Mouse (Mus musculus) CH12.LX (cell line): Measurements from ENCODE around the gene Rnf214. TPM values are rescaled to one million over a fixed set of nuclear protein-coding genes. Genes with fewer than 3 reads are reported as not detected.

Source experiments
- DNase-seq: peaks from one replicate; pipeline ENCODE4 v3.0.0-alpha.2; 2013; ENCODE audit errors: extremely low read depth
- H3K27ac ChIP-seq: 2 replicates; pipeline ENCODE4 v1.5.1; 2012; ENCODE audit warnings: low read depth, mild to moderate bottlenecking, control low read depth, moderate library complexity; ENCODE audit not compliant: insufficient read depth
- H3K27me3 ChIP-seq: replicated peaks from 2 replicates; pipeline ENCODE3; 2012; ENCODE audit warnings: inconsistent platforms
- H3K36me3 ChIP-seq, 2 experiments: replicated peaks in 1 of 2; 2 replicates each; pipeline versions ENCODE3 to v1.6.1; 2012; ENCODE audit warnings: inconsistent platforms in 1 of 2, low read length in 1 of 2, mild to moderate bottlenecking in 1 of 2, mixed read lengths in 1 of 2, moderate library complexity in 1 of 2; ENCODE audit not compliant: control insufficient read depth in 1 of 2, insufficient read depth in 1 of 2
- H3K4me1 ChIP-seq, 2 experiments: 2 replicates each; pipeline ENCODE4 v1.6.1; 2012; ENCODE audit warnings: inconsistent platforms in 1 of 2, moderate library complexity in 1 of 2; ENCODE audit not compliant: insufficient read depth in 2 of 2, control insufficient read depth in 1 of 2
- H3K4me2 ChIP-seq: 2 replicates; pipeline ENCODE4 v1.6.1; 2012; ENCODE audit warnings: low read depth, mild to moderate bottlenecking, control low read depth; ENCODE audit not compliant: poor library complexity, insufficient read depth, severe bottlenecking
- H3K4me3 ChIP-seq, 3 experiments: fragments of 150-350 bp in 1 of 3; sonication (generic) in 1 of 3; replicated peaks in 1 of 3; 2 replicates each; pipeline versions ENCODE3 to v1.5.1; 2011 to 2012; ENCODE audit warnings: low read depth in 2 of 3, low read length in 2 of 3, mild to moderate bottlenecking in 2 of 3, moderate library complexity in 2 of 3, control low read depth in 1 of 3, improper control_type of control experiment in 1 of 3, inconsistent platforms in 1 of 3, mixed read lengths in 1 of 3; ENCODE audit not compliant: poor library complexity in 1 of 3
- H3K79me2 ChIP-seq: replicated peaks from 2 replicates; pipeline ENCODE4 v1.6.1; 2012; ENCODE audit warnings: mild to moderate bottlenecking, moderate library complexity; ENCODE audit not compliant: control insufficient read depth, poor library complexity, insufficient read depth, severe bottlenecking; ENCODE audit errors: extremely low read depth
- H3K9ac ChIP-seq: 2 replicates; pipeline ENCODE4 v1.6.1; 2012; ENCODE audit warnings: low read depth, mild to moderate bottlenecking, control low read depth, moderate library complexity; ENCODE audit not compliant: insufficient read depth
- H3K9me3 ChIP-seq: replicated peaks from 2 replicates; pipeline ENCODE3; 2012; ENCODE audit warnings: low read length, inconsistent platforms, mixed read lengths
- CHD2 ChIP-seq: IDR thresholded peaks from 2 replicates; pipeline ENCODE4 v1.6.1; 2011; ENCODE audit warnings: low read length, improper control_type of control experiment
- E2F4 ChIP-seq: IDR thresholded peaks from 2 replicates; pipeline ENCODE4 v1.6.1; 2011; ENCODE audit warnings: low read depth, low read length, improper control_type of control experiment; ENCODE audit not compliant: insufficient replicate concordance
- EP300 ChIP-seq: IDR thresholded peaks from 2 replicates; pipeline ENCODE4 v1.6.1; 2011; ENCODE audit warnings: low read length, improper control_type of control experiment
- ETS1 ChIP-seq: conservative IDR thresholded peaks from 2 replicates; pipeline ENCODE4 v1.6.1; 2012; ENCODE audit warnings: low read depth, mild to moderate bottlenecking, inconsistent platforms, low read length, improper control_type of control experiment, moderate library complexity
- GABPA ChIP-seq: IDR thresholded peaks from 2 replicates; pipeline ENCODE4 v1.6.1; 2012; ENCODE audit warnings: low read depth, low read length, improper control_type of control experiment, inconsistent platforms; ENCODE audit not compliant: insufficient replicate concordance
- JUN ChIP-seq: IDR thresholded peaks from 2 replicates; pipeline ENCODE4 v1.6.1; 2011; ENCODE audit warnings: low read depth, mild to moderate bottlenecking, low read length, improper control_type of control experiment, moderate library complexity; ENCODE audit not compliant: insufficient read depth
- MAX ChIP-seq: IDR thresholded peaks from 2 replicates; pipeline ENCODE4 v1.6.1; 2011; ENCODE audit warnings: low read length, improper control_type of control experiment
- MAZ ChIP-seq: IDR thresholded peaks from 2 replicates; pipeline ENCODE4 v1.6.1; 2012; ENCODE audit warnings: low read depth, mild to moderate bottlenecking, inconsistent platforms, low read length, improper control_type of control experiment, moderate library complexity
- MEF2A ChIP-seq: IDR thresholded peaks from 2 replicates; pipeline ENCODE4 v1.6.1; 2014; ENCODE audit warnings: low read depth, mild to moderate bottlenecking, inconsistent platforms, low read length, improper control_type of control experiment, borderline replicate concordance
- MYC ChIP-seq: IDR thresholded peaks from 2 replicates; pipeline ENCODE4 v1.6.1; 2011; ENCODE audit warnings: low read depth, mild to moderate bottlenecking, improper control_type of control experiment, low read length
- NELFE ChIP-seq: IDR thresholded peaks from 2 replicates; pipeline ENCODE4 v1.6.1; 2011; ENCODE audit warnings: low read depth, low read length, improper control_type of control experiment
- NRF1 ChIP-seq: IDR thresholded peaks from 2 replicates; pipeline ENCODE4 v1.6.1; 2014; ENCODE audit warnings: low read depth, mild to moderate bottlenecking, inconsistent platforms, low read length, improper control_type of control experiment, moderate library complexity
- POLR2AphosphoS2 ChIP-seq: IDR thresholded peaks from 2 replicates; pipeline ENCODE4 v1.6.1; 2011; ENCODE audit warnings: low read depth, low read length, improper control_type of control experiment
- RAD21 ChIP-seq: IDR thresholded peaks from 2 replicates; pipeline ENCODE4 v1.6.1; 2011; ENCODE audit warnings: low read depth, mild to moderate bottlenecking, low read length, improper control_type of control experiment, moderate library complexity
- SIN3A ChIP-seq: IDR thresholded peaks from 2 replicates; pipeline ENCODE4 v1.6.1; 2012; ENCODE audit warnings: low read length, improper control_type of control experiment, inconsistent platforms
- UBTF ChIP-seq: IDR thresholded peaks from 2 replicates; pipeline ENCODE4 v1.6.1; 2012; ENCODE audit warnings: low read depth, mild to moderate bottlenecking, inconsistent platforms, low read length, improper control_type of control experiment, moderate library complexity
- ZMIZ1 ChIP-seq: IDR thresholded peaks from 2 replicates; pipeline ENCODE4 v1.6.1; 2012; ENCODE audit warnings: low read depth, mild to moderate bottlenecking, inconsistent platforms, low read length, improper control_type of control experiment
- dilution Hi-C: fragments of 300-500 bp; cut with MboI; formaldehyde crosslinking; loops from 2 replicates; pipeline ENCODE4 v1.14.3; 2020; ENCODE audit warnings: low sequenced_read_pairs; ENCODE audit not compliant: extremely low pct_unique_long_range_greater_than_20kb, extremely low pct_ligation_motif_present
- in situ Hi-C: fragments of 300-500 bp; cut with MboI; formaldehyde crosslinking; loops from 3 replicates; pipeline ENCODE4 v1.14.3; 2019; ENCODE audit warnings: low sequenced_read_pairs, low pct_ligation_motif_present, low pct_unique_long_range_greater_than_20kb, mixed read lengths
- polyA plus RNA-seq: library from polyadenylated mRNA; unstranded; fragments of >175 nt; gene quantifications from 2 replicates; pipeline ENCODE4 v1.2.1, GENCODE M21; 2012; ENCODE audit warnings: low read depth; ENCODE audit not compliant: insufficient read length
- total RNA-seq, 2 experiments: library from RNA; depleted of rRNA; stranded (reverse); fragments of 300-350 nt in 1 of 2; fragments of >200 nt in 1 of 2; gene quantifications; 2 replicates each; pipeline ENCODE4 v1.2.3; 2012 to 2014

Rnf214 gene
- total and polyA plus RNA-seq, 3 experiments: 4.4 to 16.1 (median 9.4) TPM

DNA sequence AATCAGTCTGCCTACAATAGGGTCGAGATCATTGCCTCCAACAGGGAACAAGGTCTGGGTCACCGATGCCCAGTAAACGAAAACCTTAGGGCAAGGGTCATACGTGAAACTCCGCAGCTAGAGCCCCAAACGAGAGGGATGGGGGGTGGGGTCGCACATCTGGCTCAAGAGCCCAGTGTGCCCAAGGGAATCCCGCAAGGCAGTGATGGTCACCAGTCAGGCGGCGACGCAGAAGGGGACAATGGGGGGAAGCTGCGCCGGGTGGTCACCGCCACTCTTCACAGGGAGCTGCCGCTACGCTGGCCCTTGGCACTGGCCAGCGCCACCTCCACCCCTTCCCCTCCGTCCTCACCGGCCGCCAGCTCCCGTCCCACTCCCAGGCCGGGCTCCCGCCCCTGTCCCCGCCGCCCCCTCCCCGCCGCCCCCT lies 887 bp downstream of the Rnf214 start:
- TF ChIP-seq SIN3A (peak; percentile 40; the same call in 1 of the 2 replicates), MEF2A (no peak), EP300 (no peak), RAD21 (no peak)
- TF ChIP-seq, all 38 proteins: peak for 1
- Histone ChIP-seq H3K4me2 (peak overlapping the region; percentile 82), H3K9ac (peak overlapping the region; percentile 90), H3K27ac (0 out of 2 replicates have a peak overlapping the region, but pooled peaks have one; percentile 22), H3K27me3 (no peaks in the 10 kb centered on the region), H3K4me1 (peaks cover 0 to 29% of the 10 kb centered on the region in 2 experiments; a peak in 2 of 4 replicates), H3K79me2 (peaks cover 15% of the 10 kb centered on the region), H3K36me3 (peaks cover 17 to 37% of the 10 kb centered on the region in 2 experiments), H3K4me3 (peak overlapping the region; percentile 70 to 89 (median 78)), H3K9me3 (no peaks in the 10 kb centered on the region)
- in situ Hi-C loops: no loop called here
- peak; percentile 11 for DNase-seq
- dilution Hi-C loops: no loop called here

DNA sequence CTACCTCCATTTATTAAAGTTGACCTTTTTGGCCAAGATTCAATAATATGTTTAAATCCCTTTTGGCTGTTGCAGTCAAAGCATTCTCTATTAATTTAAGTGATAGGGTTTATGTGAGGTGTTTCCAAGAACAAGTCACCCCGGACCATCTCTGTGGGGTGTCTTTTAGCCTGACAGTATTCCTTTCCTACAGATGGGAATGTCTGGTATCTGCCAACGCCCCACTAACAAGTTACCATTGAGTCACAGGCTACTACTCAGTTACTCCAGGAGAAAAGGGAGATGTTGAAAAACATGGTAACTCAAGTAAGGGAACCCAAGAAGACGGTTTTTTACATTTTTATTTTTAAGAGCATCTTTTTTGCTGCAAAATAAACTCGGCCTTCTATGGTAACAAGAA lies 1.5 kb downstream of the Rnf214 start:
- dilution Hi-C loops (no loop called here), in situ Hi-C loops (no loop called here)
- Histone ChIP-seq H3K4me2 (peak overlapping the region; percentile 82), H3K9ac (peak overlapping the region; percentile 90; the same call in 1 of the 2 replicates), H3K36me3 (peaks cover 12 to 33% of the 10 kb centered on the region in 2 experiments), H3K27me3 (no peaks in the 10 kb centered on the region), H3K4me1 (peaks cover 0 to 29% of the 10 kb centered on the region in 2 experiments; a peak in 2 of 4 replicates), H3K4me3 (peak overlapping the region in 2 of 3 experiments; percentile 70 to 78), H3K27ac (no peak overlapping the region), H3K9me3 (no peaks in the 10 kb centered on the region), H3K79me2 (peaks cover 15% of the 10 kb centered on the region)
- TF ChIP-seq EP300 (no peak), JUN (no peak), NRF1 (no peak)
- no peak for DNase-seq

DNA sequence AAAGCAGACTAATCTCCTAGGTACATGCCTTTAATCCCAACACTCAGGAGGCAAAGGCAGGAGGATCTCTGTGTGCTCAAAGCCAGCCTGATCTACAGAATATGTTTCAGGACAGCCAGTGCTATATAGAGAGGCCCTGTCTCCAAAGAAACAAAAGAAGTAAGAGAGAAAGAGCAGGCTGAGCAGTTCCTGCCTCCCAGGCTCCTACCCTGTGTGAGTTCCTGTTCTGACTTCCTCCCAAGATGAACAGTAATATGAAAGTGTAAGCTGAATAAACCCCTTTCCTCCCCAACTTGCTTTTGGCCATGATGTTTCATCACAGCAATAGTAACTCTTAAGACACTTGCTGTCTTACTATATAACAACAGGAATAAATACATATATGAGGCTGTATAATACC lies 13.0 kb downstream of the Rnf214 start:
- Histone ChIP-seq H3K27me3 (no peaks in the 10 kb centered on the region), H3K4me2 (no peak overlapping the region), H3K9me3 (no peaks in the 10 kb centered on the region), H3K4me1 (no peaks in the 10 kb centered on the region), H3K4me3 (no peak overlapping the region), H3K9ac (no peak overlapping the region), H3K27ac (no peak overlapping the region), H3K79me2 (no peaks in the 10 kb centered on the region), H3K36me3 (peaks cover 48 to 78% of the 10 kb centered on the region in 2 experiments)
- TF ChIP-seq E2F4: no peak
- no peak for TF ChIP-seq ZMIZ1
- TF ChIP-seq JUN: no peak
- no peak for TF ChIP-seq ETS1
- TF ChIP-seq CHD2: no peak
- no peak for TF ChIP-seq MYC
- no peak for TF ChIP-seq UBTF
- TF ChIP-seq NELFE: no peak
- no peak for TF ChIP-seq GABPA
- TF ChIP-seq POLR2AphosphoS2: no peak
- TF ChIP-seq MAX: no peak
- no peak for TF ChIP-seq MAZ
- dilution Hi-C loops (no loop called here), in situ Hi-C loops (no loop called here)
- DNase-seq: no peak
